7 mouse cellular contexts compared by ENCODE assay signal in the genomic region with DNA sequence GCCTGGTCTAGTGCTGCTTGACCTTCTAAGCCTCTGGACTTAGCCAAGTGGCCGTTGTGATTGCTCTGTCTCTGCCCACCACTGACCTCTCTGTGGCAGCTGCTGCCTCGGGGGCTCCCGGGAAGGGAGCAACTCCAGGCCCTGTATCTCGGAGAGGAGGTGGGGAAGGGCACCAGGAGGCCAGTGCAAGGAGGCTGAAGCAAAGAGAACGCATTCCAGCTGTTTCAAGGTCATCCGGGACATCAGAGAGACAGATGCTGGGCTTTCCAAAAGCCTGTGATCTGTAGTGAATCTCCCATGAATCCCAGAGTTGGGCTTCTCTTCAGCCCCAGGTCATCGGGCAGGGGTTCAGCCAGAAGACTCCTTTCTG. TPM values are rescaled to one million over a fixed set of nuclear protein-coding genes. Genes with fewer than 3 reads are reported as not detected.
DNase-seq lines count a peak whose midpoint lies in the region; ATAC-seq and TF ChIP-seq lines count a peak whose summit lies in the region.

No protein-coding gene starts in this region.

- TF ChIP-seq CTCF in liver, adult 2 months (IDR thresholded peaks at IDR 0.05; ENCODE audit: low read depth, low read length), result no peak

- no peak overlapping the region for H3K4me3 ChIP-seq in liver, adult 2 months (ENCODE audit: insufficient read depth, low read depth, low read length)
- H3K4me3 ChIP-seq in forebrain, embryonic 16.5 days (replicated peaks; ENCODE audit: low read length), result no peak overlapping the region
- H3K4me3 ChIP-seq in limb, embryonic 13.5 days, result no peak overlapping the region

- no peak for ATAC-seq in forebrain, embryonic 16.5 days
- ATAC-seq in limb, embryonic 13.5 days (ENCODE audit: low FRiP score, low read depth), result 0 out of 2 replicates have a peak, but pooled peaks have one; percentile 8
- ATAC-seq in frontal cortex, adult (ENCODE audit: low TSS enrichment), result no peak

- no peaks in the 10 kb centered on the region for H3K9me3 ChIP-seq in forebrain, embryonic 16.5 days (ENCODE audit: control insufficient read depth, low read length)
- H3K9me3 ChIP-seq in limb, embryonic 13.5 days, result no peaks in the 10 kb centered on the region

- no peak for DNase-seq in liver, adult 2 months (ENCODE audit: extremely low read depth, low read depth, low spot score)
- DNase-seq in liver, result no peak
- peak; percentile 24 for DNase-seq in retina, embryonic 14.5 days (ENCODE audit: low spot score)
- no peak for DNase-seq in testis, postnatal 14 days (ENCODE audit: low spot score)

- no peaks in the 10 kb centered on the region for H3K79me2 ChIP-seq in liver, adult 2 months (ENCODE audit: control insufficient read depth, insufficient read depth, low read length)

- WGBS in liver, adult 2 months, result 54% methylated on average over 7 of the region's 7 CpGs
- 53% methylated on average over 7 of the region's 7 CpGs for WGBS in forebrain, embryonic 16.5 days
- WGBS in limb, embryonic 13.5 days, result 7% methylated on average over 7 of the region's 7 CpGs

- TF ChIP-seq POLR2A in liver, adult 2 months (IDR thresholded peaks at IDR 0.05; ENCODE audit: extremely low read depth, insufficient read depth, low read length), result no peak

- H3K4me1 ChIP-seq in liver, adult 2 months (ENCODE audit: control insufficient read depth, insufficient read depth, low read length), result peaks cover 2% of the 10 kb centered on the region
- no peaks in the 10 kb centered on the region; the same call in 1 of the 2 replicates for H3K4me1 ChIP-seq in forebrain, embryonic 16.5 days (replicated peaks; ENCODE audit: control insufficient read depth, insufficient read depth, low read length)
- H3K4me1 ChIP-seq in limb, embryonic 13.5 days, result peaks cover 48% of the 10 kb centered on the region

- peak overlapping the region; percentile 90 for H3K27ac ChIP-seq in liver, adult 2 months (replicated peaks; ENCODE audit: insufficient read depth, low read depth, low read length)
- H3K27ac ChIP-seq in forebrain, embryonic 16.5 days (ENCODE audit: low read length), result peak overlapping the region; percentile 60
- peak overlapping the region; percentile 59; the same call in 1 of the 2 replicates for H3K27ac ChIP-seq in limb, embryonic 13.5 days

- no peaks in the 10 kb centered on the region for H3K36me3 ChIP-seq in liver, adult 2 months (ENCODE audit: control insufficient read depth, insufficient read depth, low read length)
- no peaks in the 10 kb centered on the region for H3K36me3 ChIP-seq in forebrain, embryonic 16.5 days (ENCODE audit: control insufficient read depth, insufficient read depth)
- no peaks in the 10 kb centered on the region for H3K36me3 ChIP-seq in limb, embryonic 13.5 days

- H3K4me2 ChIP-seq in forebrain, embryonic 16.5 days (ENCODE audit: low read length), result no peak overlapping the region
- no peak overlapping the region for H3K4me2 ChIP-seq in limb, embryonic 13.5 days (replicated peaks)

- H3K27me3 ChIP-seq in liver, adult 2 months (ENCODE audit: control insufficient read depth, insufficient read depth, low read length), result no peaks in the 10 kb centered on the region
- H3K27me3 ChIP-seq in forebrain, embryonic 16.5 days (replicated peaks; ENCODE audit: control insufficient read depth, insufficient read depth, low read length), result no peaks in the 10 kb centered on the region
- H3K27me3 ChIP-seq in limb, embryonic 13.5 days, result no peaks in the 10 kb centered on the region

- H3K9ac ChIP-seq in liver, adult 2 months (ENCODE audit: low read depth, low read length), result no peak overlapping the region
- H3K9ac ChIP-seq in forebrain, embryonic 16.5 days (replicated peaks; ENCODE audit: low read depth, low read length), result no peak overlapping the region
- H3K9ac ChIP-seq in limb, embryonic 13.5 days, result no peak overlapping the region

RNA-seq across cellular contexts. Expression of a gene that starts 54.5 kb away (rescaled TPM):
- total RNA-seq in liver, adult 2 months (2014; rRNA removed), result 0.74 and 1.1 TPM in 2 replicates
- polyA plus RNA-seq in liver, adult 2 months (2012; rRNA removed), result 0.47 and 0.56 TPM in 2 replicates
- polyA plus RNA-seq in forebrain, embryonic 16.5 days (2015; fragmentation: Nextera tagmentation; extraction: Ambion mirVana), result 0.56 and 0.86 TPM in 2 replicates
- 0.52 and 0.56 TPM in 2 replicates for polyA plus RNA-seq in limb, embryonic 13.5 days (2015; fragmentation: Nextera tagmentation; extraction: Ambion mirVana)
